Mouse (Mus musculus) midbrain, postnatal 0 days (tissue): Measurements from ENCODE around the gene Cdsn. TPM values are rescaled to one million over a fixed set of nuclear protein-coding genes. Genes with fewer than 3 reads are reported as not detected.

Experiments
- ATAC-seq: fragments of 200-750 bp; cut with Nextera tagmentation; 2 replicates; pipeline ENCODE4 v1.8.0; 2017; ENCODE audit warnings: moderate number of reproducible peaks, mild to moderate bottlenecking, moderate TSS enrichment, moderate library complexity; ENCODE audit not compliant: low FRiP score
- DNase-seq: peaks from one replicate; pipeline ENCODE4 v3.0.0-alpha.2; 2015; ENCODE audit warnings: low spot score
- H3K27ac ChIP-seq: fragments of 300-500 bp; sonication (generic); 2 replicates; pipeline ENCODE4 v1.5.1; 2014; ENCODE audit warnings: low read depth, mild to moderate bottlenecking, low read length, mixed read lengths
- H3K27me3 ChIP-seq: fragments of 300-500 bp; sonication (generic); 2 replicates; pipeline ENCODE4 v1.6.1; 2014; ENCODE audit warnings: low read length, control low read depth, mixed read lengths; ENCODE audit not compliant: insufficient read depth
- H3K36me3 ChIP-seq: fragments of 300-500 bp; sonication (generic); 2 replicates; pipeline ENCODE4 v1.6.1; 2014; ENCODE audit warnings: low read length, control low read depth, mixed read lengths; ENCODE audit not compliant: insufficient read depth
- H3K4me1 ChIP-seq: fragments of 300-500 bp; sonication (generic); 2 replicates; pipeline ENCODE4 v1.6.1; 2014; ENCODE audit warnings: mild to moderate bottlenecking, control low read depth, antibody characterized with exemption, low read length, mixed read lengths; ENCODE audit not compliant: insufficient read depth
- H3K4me2 ChIP-seq: fragments of 300-500 bp; sonication (generic); 2 replicates; pipeline ENCODE4 v1.6.1; 2014; ENCODE audit warnings: low read depth, mild to moderate bottlenecking, low read length, mixed read lengths; ENCODE audit not compliant: poor library complexity, severe bottlenecking
- H3K4me3 ChIP-seq: fragments of 300-500 bp; sonication (generic); 2 replicates; pipeline ENCODE4 v1.5.1; 2014; ENCODE audit warnings: low read depth, mild to moderate bottlenecking, low read length, moderate library complexity
- H3K9ac ChIP-seq: fragments of 300-500 bp; sonication (generic); replicated peaks from 2 replicates; pipeline ENCODE4 v1.6.1; 2014; ENCODE audit warnings: mild to moderate bottlenecking, low read length, moderate library complexity, mixed read lengths; ENCODE audit not compliant: poor library complexity, severe bottlenecking
- H3K9me3 ChIP-seq: fragments of 300-500 bp; sonication (generic); 2 replicates; pipeline ENCODE4 v1.6.1; 2016; ENCODE audit warnings: low read length, control low read depth
- CTCF ChIP-seq: IDR thresholded peaks from 2 replicates; pipeline ENCODE4 v1.5.1; 2016; ENCODE audit warnings: antibody characterized with exemption, mild to moderate bottlenecking
- WGBS: fragments of 180-500 bp; shearing (Covaris S2); extraction: QIAGEN DNeasy Blood & Tissue Kit; methylation state at CpG from one replicate; pipeline ENCODE4 v1.1.7; 2014; 5-methylcytosine and 5-hydroxymethylcytosine counted together
- polyA plus RNA-seq: library from polyadenylated mRNA; unstranded; fragments of >200 nt; fragmentation: Nextera tagmentation; extraction: Ambion mirVana; gene quantifications from 2 replicates; pipeline ENCODE4 v1.2.1, GENCODE M21; 2015
- total RNA-seq: library from RNA; depleted of rRNA; stranded (reverse); fragments of >200 nt; gene quantifications from 2 replicates; pipeline ENCODE4 v1.2.3, GENCODE M21; 2014

Gene Cdsn
- total and polyA plus RNA-seq, 2 experiments from 2014 or later, result 0.22 to 1.2 TPM

- no peak for ATAC-seq
These were observed 12.4 kb upstream of the Cdsn start for GRCm38 (mm10) chr17:35539540-35539939.

GRCm38 (mm10) chr17:35542761-35543411, 9.0 kb upstream of the Cdsn start:
- DNase-seq (no peak), ATAC-seq (no peak)
- Histone ChIP-seq H3K27ac (no peak overlapping the region), H3K27me3 (no peaks in the 10 kb centered on the region), H3K4me2 (no peak overlapping the region), H3K9ac (no peak overlapping the region), H3K4me1 (no peaks in the 10 kb centered on the region), H3K4me3 (no peak overlapping the region), H3K36me3 (no peaks in the 10 kb centered on the region), H3K9me3 (no peaks in the 10 kb centered on the region)
- no peak for TF ChIP-seq CTCF
- 74% methylated on average over 15 of the region's 15 CpGs for WGBS

More at GRCm38 (mm10) chr17:35539540-35539939, 12.4 kb upstream of the Cdsn start:
- Histone ChIP-seq H3K9ac (no peak overlapping the region), H3K9me3 (no peaks in the 10 kb centered on the region), H3K4me1 (no peaks in the 10 kb centered on the region), H3K36me3 (no peaks in the 10 kb centered on the region), H3K4me3 (no peak overlapping the region), H3K4me2 (no peak overlapping the region), H3K27me3 (no peaks in the 10 kb centered on the region), H3K27ac (no peak overlapping the region)
- no peak for TF ChIP-seq CTCF
- DNase-seq, result no peak
- 57% methylated on average over 10 of the region's 10 CpGs for WGBS

- ATAC-seq (no peak), DNase-seq (peak; percentile 32)
- Histone ChIP-seq H3K4me2 (no peak overlapping the region), H3K27me3 (no peaks in the 10 kb centered on the region), H3K4me1 (no peaks in the 10 kb centered on the region), H3K9me3 (no peaks in the 10 kb centered on the region), H3K27ac (no peak overlapping the region), H3K36me3 (no peaks in the 10 kb centered on the region), H3K9ac (no peak overlapping the region), H3K4me3 (no peak overlapping the region)
- WGBS, result 11% methylated on average over 14 of the region's 14 CpGs
- TF ChIP-seq CTCF, result no peak
These were observed 8.5 kb upstream of the Cdsn start for GRCm38 (mm10) chr17:35543412-35543861.

GRCm38 (mm10) chr17:35544001-35544400, 7.9 kb upstream of the Cdsn start:
- WGBS, result 69% methylated on average over 6 of the region's 6 CpGs
- H3K4me2 ChIP-seq, result no peak overlapping the region
- no peak for ATAC-seq

GRCm38 (mm10) chr17:35544680-35545079, 7.2 kb upstream of the Cdsn start:
- 32% methylated on average over 6 of the region's 6 CpGs for WGBS
- H3K9me3 ChIP-seq, result no peaks in the 10 kb centered on the region
- H3K4me1 ChIP-seq, result no peaks in the 10 kb centered on the region
- H3K36me3 ChIP-seq, result no peaks in the 10 kb centered on the region
- no peak overlapping the region for H3K27ac ChIP-seq
- H3K9ac ChIP-seq, result no peak overlapping the region
- peak; percentile 86 for TF ChIP-seq CTCF
- peak; percentile 67 for DNase-seq
- H3K27me3 ChIP-seq, result no peaks in the 10 kb centered on the region
- no peak overlapping the region for H3K4me2 ChIP-seq
- ATAC-seq, result peak; percentile 31; the same call in 1 of the 2 replicates
- no peak overlapping the region for H3K4me3 ChIP-seq

More at GRCm38 (mm10) chr17:35544001-35544400, 7.9 kb upstream of the Cdsn start:
- H3K36me3 ChIP-seq, result no peaks in the 10 kb centered on the region
- no peak for DNase-seq
- no peaks in the 10 kb centered on the region for H3K27me3 ChIP-seq
- no peak overlapping the region for H3K4me3 ChIP-seq
- TF ChIP-seq CTCF, result no peak
- H3K4me1 ChIP-seq, result no peaks in the 10 kb centered on the region
- no peak overlapping the region for H3K27ac ChIP-seq
- H3K9me3 ChIP-seq, result no peaks in the 10 kb centered on the region
- H3K9ac ChIP-seq, result no peak overlapping the region

- TF ChIP-seq CTCF, result no peak
- Histone ChIP-seq H3K9ac (no peak overlapping the region), H3K4me2 (no peak overlapping the region), H3K4me1 (no peaks in the 10 kb centered on the region), H3K36me3 (no peaks in the 10 kb centered on the region), H3K9me3 (no peaks in the 10 kb centered on the region), H3K4me3 (no peak overlapping the region), H3K27ac (no peak overlapping the region), H3K27me3 (no peaks in the 10 kb centered on the region)
- DNase-seq (no peak), ATAC-seq (no peak)
- 65% methylated on average over 2 of the region's 2 CpGs for WGBS
These were observed 4.5 kb upstream of the Cdsn start for GRCm38 (mm10) chr17:35547465-35547864.
